12 mouse cellular contexts compared by ENCODE assay signal in genomic region chr10:77142328-77142727, GRCm38 (mm10). TPM values are rescaled to one million over a fixed set of nuclear protein-coding genes. Genes with fewer than 3 reads are reported as not detected.
DNase-seq lines count a peak whose midpoint lies in the region; ATAC-seq and TF ChIP-seq lines count a peak whose summit lies in the region.
"Had no signal": no experiment of that assay in that cellular context is flagged by ENCODE, and none has a peak within 500 bp of the region (broad histone marks: within the 10 kb centered on the region; RNA-seq: fewer than 3 reads in every experiment).

No protein-coding gene starts in this region.

- peaks cover 40% of the 10 kb centered on the region for H3K4me1 ChIP-seq in kidney, adult 2 months (ENCODE audit: control insufficient read depth, insufficient read depth, low read length)
- peaks cover 23% of the 10 kb centered on the region for H3K4me1 ChIP-seq in lung, embryonic 16.5 days (replicated peaks; ENCODE audit: control insufficient read depth, insufficient read depth, low read length)
- H3K4me1 ChIP-seq in hindbrain, embryonic 16.5 days (ENCODE audit: control insufficient read depth, insufficient read depth, low read depth, low read length) = no peaks in the 10 kb centered on the region; the same call in 1 of the 2 replicates

- H3K27ac ChIP-seq in kidney, adult 2 months (ENCODE audit: insufficient read depth, low read depth, low read length) = peak overlapping the region; percentile 28
- H3K27ac ChIP-seq in lung, embryonic 16.5 days (ENCODE audit: low read length) = peak overlapping the region; percentile 69
- no peak overlapping the region for H3K27ac ChIP-seq in hindbrain, embryonic 16.5 days (ENCODE audit: low read depth, low read length)
- H3K27ac ChIP-seq: embryonic facial prominence, embryonic 12.5 days; midbrain, embryonic 13.5 days had no signal

- WGBS in kidney, adult 2 months = 37% methylated on average over 2 of the region's 2 CpGs
- 51% methylated on average over 2 of the region's 2 CpGs for WGBS in lung, embryonic 16.5 days
- 80% methylated on average over 2 of the region's 2 CpGs for WGBS in hindbrain, embryonic 16.5 days

- no peaks in the 10 kb centered on the region for H3K27me3 ChIP-seq in kidney, adult 2 months (replicated peaks; ENCODE audit: control insufficient read depth, insufficient read depth, low read length)
- no peaks in the 10 kb centered on the region for H3K27me3 ChIP-seq in lung, embryonic 16.5 days (ENCODE audit: control insufficient read depth, insufficient read depth, low read depth, low read length)
- H3K27me3 ChIP-seq in hindbrain, embryonic 16.5 days (replicated peaks; ENCODE audit: control insufficient read depth, insufficient read depth, low read length) = no peaks in the 10 kb centered on the region
- H3K27me3 ChIP-seq: embryonic facial prominence, embryonic 12.5 days; midbrain, embryonic 13.5 days had no signal

- H3K9me3 ChIP-seq in lung, embryonic 16.5 days (ENCODE audit: control insufficient read depth, low read length) = no peaks in the 10 kb centered on the region
- H3K9me3 ChIP-seq in hindbrain, embryonic 16.5 days (ENCODE audit: control insufficient read depth, low read length) = no peaks in the 10 kb centered on the region
- H3K9me3 ChIP-seq: embryonic facial prominence, embryonic 12.5 days; midbrain, embryonic 13.5 days had no signal

- no peak overlapping the region for H3K4me2 ChIP-seq in lung, embryonic 16.5 days (ENCODE audit: low read depth, low read length)
- no peak overlapping the region for H3K4me2 ChIP-seq in hindbrain, embryonic 16.5 days (ENCODE audit: low read length)
- H3K4me2 ChIP-seq: embryonic facial prominence, embryonic 12.5 days; midbrain, embryonic 13.5 days had no signal

- TF ChIP-seq POLR2A in kidney, adult 2 months (IDR thresholded peaks at IDR 0.05; ENCODE audit: low read depth, low read length) = no peak

- peak; percentile 54 to 80 for DNase-seq in urinary bladder, adult 18-20 months (ENCODE audit: low spot score in 2 of 2)
- DNase-seq in urinary bladder, postnatal 10 days (ENCODE audit: low spot score) = no peak
- DNase-seq in kidney, adult 2 months = peak; percentile 95
- peak; percentile 64 to 73 for DNase-seq in urinary bladder, postnatal 4 days (ENCODE audit: low spot score in 2 of 2)
- no peak for DNase-seq in c-Kit-positive CD71-positive TER-119-positive erythroid progenitor cells, embryonic 14.5 days (ENCODE audit: low spot score)
- DNase-seq in left cerebral cortex, adult 9 months (ENCODE audit: low spot score in 2 of 2) = no peak
- DNase-seq: adrenal gland, adult 2 months; gastrocnemius, postnatal 36 days had no signal

- no peak overlapping the region for H3K4me3 ChIP-seq in kidney, adult 2 months (ENCODE audit: insufficient read depth, low read depth, low read length)
- no peak overlapping the region for H3K4me3 ChIP-seq in lung, embryonic 16.5 days (ENCODE audit: low read length)
- no peak overlapping the region for H3K4me3 ChIP-seq in hindbrain, embryonic 16.5 days (ENCODE audit: low read length)
- H3K4me3 ChIP-seq: embryonic facial prominence, embryonic 12.5 days; midbrain, embryonic 13.5 days had no signal

- no peak; the same call in 1 of the 2 replicates for TF ChIP-seq CTCF in kidney, adult 2 months (conservative IDR thresholded peaks at IDR 0.05; ENCODE audit: insufficient read depth, insufficient read length, low read depth, low read length)

- no peaks in the 10 kb centered on the region for H3K36me3 ChIP-seq in kidney, adult 2 months (ENCODE audit: control insufficient read depth, insufficient read depth, low read length)
- peaks cover under 1% of the 10 kb centered on the region; the same call in 1 of the 2 replicates for H3K36me3 ChIP-seq in lung, embryonic 16.5 days (ENCODE audit: control insufficient read depth, insufficient read depth, low read length)
- H3K36me3 ChIP-seq in hindbrain, embryonic 16.5 days (ENCODE audit: control insufficient read depth, insufficient read depth, low read length) = no peaks in the 10 kb centered on the region
- H3K36me3 ChIP-seq: embryonic facial prominence, embryonic 12.5 days; midbrain, embryonic 13.5 days had no signal

- peak; percentile 86 for ATAC-seq in lung, embryonic 16.5 days (ENCODE audit: low read depth)
- ATAC-seq in hindbrain, embryonic 16.5 days = no peak
- ATAC-seq: midbrain, embryonic 13.5 days had no signal

- peak overlapping the region; percentile 39; the same call in 1 of the 2 replicates for H3K9ac ChIP-seq in lung, embryonic 16.5 days (ENCODE audit: low read length)
- H3K9ac ChIP-seq in hindbrain, embryonic 16.5 days (ENCODE audit: low read depth, low read length) = no peak overlapping the region
- H3K9ac ChIP-seq: embryonic facial prominence, embryonic 12.5 days; midbrain, embryonic 13.5 days had no signal

RNA-seq across cellular contexts. Expression of gene Col18a1, which starts 24.0 kb away (rescaled TPM):
- 114 and 138 TPM in 2 replicates for polyA plus RNA-seq in kidney, adult 2 months (2012; rRNA removed)
- 298 and 315 TPM in 2 replicates for polyA plus RNA-seq in lung, embryonic 16.5 days (2015; fragmentation: Nextera tagmentation; extraction: Ambion mirVana)
- polyA plus RNA-seq in hindbrain, embryonic 16.5 days (2015; fragmentation: Nextera tagmentation; extraction: Ambion mirVana) = 26.4 and 41.9 TPM in 2 replicates

Comparison
In these comparisons a context has a peak if more than half of its experiments do, and no peak if none do; other contexts are left out.
1. DNase-seq: peak in urinary bladder, adult 18-20 months (2 of 2), kidney, adult 2 months (single experiment) and urinary bladder, postnatal 4 days (2 of 2); none in urinary bladder, postnatal 10 days (single experiment), c-Kit-positive CD71-positive TER-119-positive erythroid progenitor cells, embryonic 14.5 days (single experiment) and left cerebral cortex, adult 9 months (0 of 2).